Mouse (Mus musculus) heart, postnatal 0 days (tissue): ENCODE data around the gene Chrm3. TPM values are rescaled to one million over a fixed set of nuclear protein-coding genes. Genes with fewer than 3 reads are reported as not detected.
A peak's percentile ranks its signal among the peaks of the same experiment; 100 is the strongest.

Experiments
- ATAC-seq: fragments of 200-750 bp; cut with Nextera tagmentation; 2 replicates; pipeline ENCODE4 v1.8.0; 2017; ENCODE audit warnings: low read depth, moderate number of reproducible peaks, moderate library complexity; ENCODE audit not compliant: insufficient read depth
- DNase-seq: peaks from one replicate; pipeline ENCODE4 v3.0.0-alpha.2; 2016; ENCODE audit warnings: low spot score
- H3K27ac ChIP-seq: fragments of 300-500 bp; sonication (generic); 2 replicates; pipeline ENCODE4 v1.5.1; 2014; ENCODE audit warnings: low read depth, mild to moderate bottlenecking
- H3K27me3 ChIP-seq: fragments of 300-500 bp; sonication (generic); 2 replicates; pipeline ENCODE4 v1.6.1; 2014; ENCODE audit warnings: low read length, mixed read lengths; ENCODE audit not compliant: control insufficient read depth, insufficient read depth
- H3K36me3 ChIP-seq: fragments of 300-500 bp; sonication (generic); replicated peaks from 2 replicates; pipeline ENCODE4 v1.6.1; 2014; ENCODE audit warnings: low read length, mixed read lengths; ENCODE audit not compliant: control insufficient read depth, insufficient read depth
- H3K4me1 ChIP-seq: fragments of 300-500 bp; sonication (generic); 2 replicates; pipeline ENCODE4 v1.6.1; 2014; ENCODE audit warnings: antibody characterized with exemption; ENCODE audit not compliant: control insufficient read depth, insufficient read depth
- H3K4me2 ChIP-seq: fragments of 300-500 bp; sonication (generic); 2 replicates; pipeline ENCODE4 v1.6.1; 2014; ENCODE audit warnings: low read depth, mild to moderate bottlenecking, low read length, moderate library complexity
- H3K4me3 ChIP-seq: fragments of 300-500 bp; sonication (generic); 2 replicates; pipeline ENCODE4 v1.5.1; 2014; ENCODE audit warnings: low read depth, low read length
- H3K9ac ChIP-seq: fragments of 300-500 bp; sonication (generic); replicated peaks from 2 replicates; pipeline ENCODE4 v1.6.1; 2014; ENCODE audit warnings: low read depth, low read length, mixed read lengths
- H3K9me3 ChIP-seq: fragments of 300-500 bp; sonication (generic); replicated peaks from 2 replicates; pipeline ENCODE4 v1.6.1; 2016; ENCODE audit warnings: low read length; ENCODE audit not compliant: control insufficient read depth
- CTCF ChIP-seq: IDR thresholded peaks from 2 replicates; pipeline ENCODE4 v1.5.1; 2016; ENCODE audit warnings: antibody characterized with exemption, control low read depth, low read depth
- EP300 ChIP-seq: IDR thresholded peaks from 2 replicates; pipeline ENCODE4 v1.6.1; 2016; ENCODE audit warnings: antibody characterized with exemption, low read depth
- WGBS: fragments of 180-500 bp; shearing (Covaris S2); extraction: QIAGEN DNeasy Blood & Tissue Kit; methylation state at CpG from one replicate; pipeline ENCODE4 v1.1.7; 2014; 5-methylcytosine and 5-hydroxymethylcytosine counted together
- polyA plus RNA-seq: library from polyadenylated mRNA; unstranded; fragments of >200 nt; fragmentation: Nextera tagmentation; extraction: Ambion mirVana; gene quantifications from 2 replicates; pipeline ENCODE4 v1.2.1, GENCODE M21; 2015
- total RNA-seq: library from RNA; depleted of rRNA; stranded (reverse); fragments of >200 nt; gene quantifications from 2 replicates; pipeline ENCODE4 v1.2.3, GENCODE M21; 2014; ENCODE audit warnings: low replicate concordance

Chrm3 gene
- total and polyA plus RNA-seq, 2 experiments from 2014 or later, result 0.26 to 0.31 TPM

- Histone ChIP-seq H3K27me3 (no peaks in the 10 kb centered on the region), H3K4me3 (no peak overlapping the region), H3K9me3 (no peaks in the 10 kb centered on the region), H3K4me1 (peaks cover 5% of the 10 kb centered on the region; the same call in 1 of the 2 replicates), H3K4me2 (no peak overlapping the region), H3K9ac (no peak overlapping the region), H3K36me3 (no peaks in the 10 kb centered on the region), H3K27ac (no peak overlapping the region)
- ATAC-seq (peak; percentile 93), DNase-seq (peak; percentile 84)
- 39% methylated on average over 15 of the region's 15 CpGs for WGBS
- TF ChIP-seq CTCF (peak; percentile 85), EP300 (no peak)
Observed at GRCm38 (mm10) chr13:9882362-9883282, 478.0 kb downstream of the Chrm3 start.

GRCm38 (mm10) chr13:9881930-9882329 is 478.7 kb downstream of the Chrm3 start:
- Histone ChIP-seq H3K4me3 (no peak overlapping the region), H3K27ac (no peak overlapping the region), H3K27me3 (no peaks in the 10 kb centered on the region), H3K4me1 (no peaks in the 10 kb centered on the region), H3K9me3 (no peaks in the 10 kb centered on the region), H3K9ac (no peak overlapping the region), H3K4me2 (no peak overlapping the region), H3K36me3 (no peaks in the 10 kb centered on the region)
- WGBS, result 26% methylated on average over 4 of the region's 4 CpGs
- DNase-seq, result no peak
- TF ChIP-seq CTCF (no peak), EP300 (no peak)
- no peak for ATAC-seq

GRCm38 (mm10) chr13:9880401-9880800 is 480.2 kb downstream of the Chrm3 start:
- H3K27me3 ChIP-seq, result no peaks in the 10 kb centered on the region
- 73% methylated on average over 4 of the region's 4 CpGs for WGBS
- DNase-seq (no peak), ATAC-seq (no peak)
- no peaks in the 10 kb centered on the region for H3K36me3 ChIP-seq
- H3K4me1 ChIP-seq, result no peaks in the 10 kb centered on the region
- no peak for TF ChIP-seq CTCF
- TF ChIP-seq EP300, result no peak
- H3K4me3 ChIP-seq, result no peak overlapping the region
- H3K9ac ChIP-seq, result no peak overlapping the region
- no peak overlapping the region for H3K4me2 ChIP-seq
- H3K9me3 ChIP-seq, result no peaks in the 10 kb centered on the region
- no peak overlapping the region for H3K27ac ChIP-seq

- ATAC-seq, result no peak
- no peak overlapping the region for H3K4me2 ChIP-seq
- TF ChIP-seq CTCF (no peak), EP300 (no peak)
- H3K27me3 ChIP-seq, result no peaks in the 10 kb centered on the region
- no peak overlapping the region for H3K4me3 ChIP-seq
- H3K36me3 ChIP-seq, result no peaks in the 10 kb centered on the region
- H3K4me1 ChIP-seq, result no peaks in the 10 kb centered on the region
- no peak overlapping the region for H3K9ac ChIP-seq
- H3K9me3 ChIP-seq, result no peaks in the 10 kb centered on the region
- H3K27ac ChIP-seq, result no peak overlapping the region
- 87% methylated on average over 7 of the region's 7 CpGs for WGBS
- no peak for DNase-seq
Observed at GRCm38 (mm10) chr13:9878596-9879010, 482.0 kb downstream of the Chrm3 start.

GRCm38 (mm10) chr13:9873377-9873776 is 487.3 kb downstream of the Chrm3 start:
- Histone ChIP-seq H3K4me2 (no peak overlapping the region), H3K4me3 (no peak overlapping the region), H3K27me3 (no peaks in the 10 kb centered on the region), H3K9ac (no peak overlapping the region), H3K27ac (no peak overlapping the region), H3K4me1 (no peaks in the 10 kb centered on the region), H3K36me3 (no peaks in the 10 kb centered on the region), H3K9me3 (no peaks in the 10 kb centered on the region)
- ATAC-seq, result no peak
- TF ChIP-seq EP300 (no peak), CTCF (no peak)
- WGBS, result 66% methylated on average over 3 of the region's 3 CpGs
- no peak for DNase-seq
